Mouse (Mus musculus) adrenal gland, postnatal 36 days (tissue): ENCODE results near the gene Tuba3b. TPM values are rescaled to one million over a fixed set of nuclear protein-coding genes. Genes with fewer than 3 reads are reported as not detected.
A peak's percentile ranks its signal among the peaks of the same experiment; 100 is the strongest.

Experiments
- DNase-seq, 2 experiments: peaks; one replicate each; pipeline ENCODE4 v3.0.0; 2021; ENCODE audit warnings: mixed read lengths in 1 of 2
- total RNA-seq, 2 experiments: library from RNA; stranded (reverse); gene quantifications; 2 replicates each; pipeline ENCODE4 v1.2.3; 2021

The Tuba3b gene
- total RNA-seq, 2 experiments from 2014 or later = not detected

GRCm38 (mm10) chr6:145607746-145608145 lies 7.8 kb upstream of the Tuba3b start:
- peak; percentile 40 to 41 for DNase-seq

DNA sequence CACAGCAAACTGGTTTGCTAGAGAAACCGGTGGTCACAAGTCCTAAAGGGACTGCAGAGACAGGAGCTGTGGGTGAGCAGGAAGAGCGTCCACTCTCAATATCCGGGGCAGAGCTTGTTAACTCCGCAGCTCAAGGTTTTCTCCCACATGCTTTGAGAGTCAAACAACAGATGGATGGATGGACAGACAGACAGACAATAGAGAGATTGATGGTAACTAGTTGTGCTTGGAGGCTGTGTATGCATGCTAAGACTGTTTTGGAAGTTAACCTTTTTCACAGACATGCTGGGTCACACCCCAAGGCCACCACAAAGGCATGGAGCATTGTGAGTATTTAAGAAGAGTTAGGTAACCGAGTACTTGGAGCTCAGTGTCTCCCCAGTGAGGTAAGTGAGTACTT lies 6.9 kb upstream of the Tuba3b start:
- no peak for DNase-seq

- no peak for DNase-seq
Observed at GRCm38 (mm10) chr6:145610901-145611300, 4.7 kb upstream of the Tuba3b start.

DNA sequence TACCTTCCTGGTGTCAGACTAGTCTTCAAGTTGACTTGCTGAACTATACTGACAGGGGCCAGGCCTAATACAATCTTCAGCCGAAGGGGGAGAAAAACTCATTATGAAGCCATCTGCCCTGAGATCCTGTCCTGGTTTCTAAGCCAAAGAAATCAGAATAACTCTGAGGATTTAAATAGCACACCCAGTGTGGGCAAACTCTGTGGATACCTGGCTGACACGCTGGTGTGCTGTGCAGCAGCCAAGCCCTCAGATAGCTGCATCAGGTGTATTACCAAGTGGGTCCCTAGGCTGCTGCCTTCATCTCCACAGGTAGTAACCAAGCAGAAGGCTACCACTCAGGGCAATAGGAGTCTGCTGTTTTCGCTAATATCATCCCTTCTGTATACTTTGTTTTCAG lies 2.9 kb upstream of the Tuba3b start:
- DNase-seq = no peak

- no peak for DNase-seq
Observed at GRCm38 (mm10) chr6:145614219-145614618, 1.3 kb upstream of the Tuba3b start, which contains the start of gene Lmntd1. Lmntd1 (minus strand) TSS chr6:145614319.

DNA sequence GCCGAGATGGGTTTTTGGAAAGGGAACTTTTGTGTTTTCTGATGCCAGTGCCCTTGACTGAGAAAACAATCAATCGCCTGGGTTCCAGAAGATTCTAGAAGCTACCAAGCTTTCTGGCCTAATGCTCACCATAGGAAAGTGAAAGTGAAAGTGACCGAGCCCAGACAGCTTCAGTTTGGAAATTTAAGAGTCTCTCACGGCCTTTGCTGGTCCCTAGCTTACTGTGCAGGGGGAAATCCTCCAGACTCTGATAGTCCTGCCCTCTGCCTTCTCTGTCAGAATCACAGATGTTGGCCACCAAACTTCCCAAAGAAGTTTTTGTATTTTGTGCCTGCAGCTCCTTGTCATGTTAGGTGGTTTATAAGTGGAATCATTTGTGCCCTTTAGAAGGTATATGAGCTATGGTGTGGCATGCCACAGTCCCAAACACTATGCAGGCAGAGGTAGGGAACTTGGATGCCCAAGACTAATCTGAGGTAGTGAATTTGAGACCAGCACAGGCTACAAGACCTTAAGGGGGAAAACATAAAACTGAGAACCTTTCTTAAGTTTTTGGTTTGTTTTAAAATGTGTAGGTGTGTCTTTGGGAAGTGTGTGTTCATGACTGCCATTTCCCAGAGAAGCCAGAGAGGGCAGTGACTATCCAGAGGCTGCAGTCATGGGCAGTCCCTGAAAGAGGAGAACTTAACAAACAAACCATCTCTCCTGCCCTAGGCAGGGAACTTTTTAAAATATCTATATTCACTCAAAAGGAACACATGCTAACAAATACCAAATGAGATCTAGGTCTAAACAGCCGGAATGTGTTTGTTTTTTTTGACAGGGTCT lies 1.1 kb downstream of the Tuba3b start:
- no peak for DNase-seq

- DNase-seq = no peak
Observed at GRCm38 (mm10) chr6:145623141-145623540, 7.6 kb downstream of the Tuba3b start.

- no peak for DNase-seq
Observed at GRCm38 (mm10) chr6:145630269-145630668, 14.7 kb downstream of the Tuba3b start.

DNA sequence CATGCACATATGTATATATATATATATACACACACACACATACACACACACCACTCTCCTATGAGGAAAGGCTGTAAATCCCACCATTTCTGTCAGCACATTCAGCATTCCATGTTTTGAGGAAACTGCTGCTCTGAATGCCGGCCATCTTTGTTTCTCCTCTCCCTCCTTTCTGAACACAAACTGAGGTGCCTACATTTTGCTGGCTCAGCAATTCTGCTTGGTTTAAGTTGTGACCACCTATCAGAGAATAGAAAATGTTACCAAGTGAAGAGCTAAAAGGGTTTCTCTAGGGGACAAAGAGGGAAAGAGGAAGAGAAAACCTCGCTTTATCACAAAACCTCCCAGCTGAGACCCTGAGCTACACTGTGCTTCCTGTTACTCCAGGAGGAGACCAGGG lies 18.9 kb downstream of the Tuba3b start:
- no peak for DNase-seq

- DNase-seq = no peak
Observed at GRCm38 (mm10) chr6:145636682-145637081, 21.1 kb downstream of the Tuba3b start.

DNA sequence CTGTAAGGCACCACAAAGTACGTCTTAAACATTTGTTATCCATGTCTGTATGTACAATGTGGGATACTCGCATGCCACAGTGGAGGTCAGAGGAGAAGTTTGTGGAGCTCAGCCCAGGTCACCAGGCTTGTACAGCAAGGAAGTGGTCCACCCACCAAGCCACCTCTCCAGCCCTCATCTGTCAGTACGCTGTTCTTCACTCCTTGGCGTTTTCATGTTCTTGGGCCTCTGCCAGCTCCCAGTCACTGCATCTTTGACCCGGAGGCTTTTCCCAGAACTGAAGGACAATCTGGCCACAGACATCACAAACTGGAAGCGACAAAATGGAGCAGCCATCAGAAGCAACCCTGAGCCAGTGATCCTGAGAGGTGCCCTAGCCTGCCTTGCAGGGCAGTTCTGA lies 22.7 kb downstream of the Tuba3b start:
- DNase-seq = peak; percentile 80 to 82

DNA sequence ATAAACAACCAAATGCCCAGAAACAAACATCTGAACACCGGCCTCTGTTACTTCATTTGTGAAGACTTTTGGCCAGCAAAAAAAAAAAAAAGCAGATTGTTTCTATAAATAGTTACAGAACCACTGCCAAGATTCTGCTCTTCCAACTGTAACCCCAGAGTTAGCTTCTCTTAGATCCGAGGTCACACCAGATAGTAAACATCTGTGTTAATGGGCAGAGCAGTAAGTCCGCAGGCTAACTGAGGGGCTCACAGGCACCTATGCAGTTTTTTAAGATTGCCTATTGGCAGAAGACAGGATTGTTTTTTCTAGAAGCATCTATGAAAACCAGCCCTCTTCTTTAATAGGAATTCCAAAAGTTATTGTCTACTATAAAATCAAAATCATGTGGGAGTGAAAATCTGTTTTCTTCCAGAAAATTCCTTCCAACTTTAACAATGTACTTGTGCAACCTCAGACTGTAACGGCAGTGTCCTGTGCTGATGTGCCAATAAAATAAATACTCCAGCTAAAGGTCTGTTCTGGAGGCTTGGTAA lies 25.5 kb downstream of the Tuba3b start:
- no peak for DNase-seq

DNA sequence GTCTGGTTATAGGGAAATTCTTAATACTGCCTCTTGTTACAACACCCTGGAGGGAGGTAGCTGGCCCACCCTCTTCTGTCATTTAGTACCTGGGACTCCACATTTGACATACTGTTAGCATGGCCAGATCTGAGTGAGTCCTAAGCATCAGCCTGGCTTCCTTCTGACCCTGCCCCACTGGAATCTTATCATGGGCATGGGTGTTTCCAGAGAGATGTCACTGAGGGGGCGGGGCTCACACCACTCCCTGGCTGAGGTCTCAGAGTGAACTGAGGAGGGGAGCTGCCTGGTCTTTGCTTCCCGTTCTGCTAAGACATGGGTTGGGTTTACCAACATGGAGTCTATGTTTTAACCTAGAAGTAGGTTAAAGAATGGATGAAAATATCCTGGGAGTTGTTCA lies 36.4 kb downstream of the Tuba3b start:
- no peak for DNase-seq

DNA sequence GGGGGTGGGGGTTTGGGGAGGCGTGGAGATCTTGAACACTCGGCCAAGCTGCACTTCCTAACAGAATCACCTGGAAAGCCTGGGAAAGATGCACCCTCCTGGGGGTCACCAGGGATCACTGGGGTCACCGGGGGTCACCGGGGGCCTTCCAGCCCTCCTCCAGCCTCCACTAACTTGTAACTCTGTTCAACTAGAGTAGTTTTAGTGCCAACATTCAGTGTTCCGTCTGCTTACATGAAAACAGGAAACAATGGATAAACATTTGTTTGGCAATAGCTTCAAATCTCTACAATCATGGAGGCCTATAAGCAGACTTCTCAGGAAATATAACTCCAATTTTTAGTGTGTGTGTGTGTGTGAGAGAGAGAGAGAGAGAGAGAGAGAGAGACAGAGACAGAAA lies 37.4 kb downstream of the Tuba3b start:
- no peak for DNase-seq

DNA sequence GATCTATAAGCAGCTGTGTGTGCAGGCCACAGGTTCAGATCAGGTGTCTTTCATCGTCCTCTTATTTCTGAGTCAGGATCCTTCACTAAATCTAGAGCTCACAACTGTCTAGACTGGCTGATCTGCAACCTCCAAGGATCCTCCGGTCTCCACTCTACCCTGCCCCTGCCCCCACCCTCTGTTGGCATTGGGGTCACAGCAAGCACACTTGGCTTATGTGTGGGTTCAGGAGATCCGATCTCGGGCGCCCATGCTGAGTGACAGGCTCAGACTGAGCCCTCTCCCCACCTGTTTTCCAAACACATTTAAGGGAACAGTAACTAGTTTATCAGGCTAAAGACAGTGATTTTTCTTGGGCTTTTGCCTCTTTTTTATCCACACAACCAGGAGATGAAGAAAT lies 38.1 kb downstream of the Tuba3b start:
- DNase-seq = no peak

DNA sequence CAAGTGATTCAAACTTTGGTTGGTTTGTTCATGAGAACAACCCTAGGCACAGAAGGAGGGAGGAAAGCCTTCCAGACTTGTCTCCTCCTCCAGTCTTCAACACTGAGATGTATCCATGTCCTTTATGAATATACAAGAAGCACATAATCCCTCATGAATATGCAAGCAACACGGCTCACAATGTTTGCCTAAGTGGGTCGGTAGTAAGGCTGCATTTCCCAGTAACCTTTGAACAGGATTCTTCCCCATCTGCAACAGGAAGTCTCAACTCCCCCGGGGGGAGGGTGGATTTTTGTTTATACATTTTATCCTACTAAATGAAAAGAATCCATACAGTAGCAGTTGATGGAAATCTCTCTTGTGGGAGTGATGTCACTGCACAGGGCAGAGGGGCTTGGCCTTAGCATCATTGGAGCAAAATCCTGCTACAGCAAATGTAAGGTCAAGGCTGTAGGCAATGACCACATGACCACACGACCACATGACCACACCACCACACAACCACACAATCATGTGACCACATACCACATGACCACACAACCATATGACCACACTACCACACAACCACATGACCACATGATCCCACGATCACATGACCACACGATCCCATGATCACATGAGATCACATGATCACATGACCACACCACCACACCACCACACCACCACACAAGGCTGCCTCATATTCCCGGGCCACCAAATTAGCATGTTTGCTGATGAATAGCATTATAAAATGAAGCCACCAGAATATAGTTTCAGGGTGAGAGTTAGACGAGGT lies 38.7 kb downstream of the Tuba3b start:
- DNase-seq = no peak

DNA sequence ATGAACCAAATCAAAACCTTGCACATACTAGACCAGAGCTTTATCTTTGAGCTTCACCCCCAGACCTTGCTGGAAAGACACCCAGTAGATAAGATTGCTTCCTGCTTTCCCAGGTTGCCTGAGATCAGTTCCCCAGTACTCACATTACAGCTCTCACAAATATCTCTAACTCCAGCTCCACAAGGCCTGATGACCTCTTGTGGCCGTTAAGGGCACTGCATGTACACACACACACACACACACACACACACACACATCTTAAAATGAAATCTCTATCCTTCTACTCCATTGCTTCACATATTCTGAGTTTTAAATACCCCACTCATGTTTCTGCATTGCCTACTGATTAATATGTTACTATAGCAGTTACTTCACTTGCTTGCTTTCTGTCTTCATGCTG lies 40.1 kb downstream of the Tuba3b start:
- no peak for DNase-seq

DNA sequence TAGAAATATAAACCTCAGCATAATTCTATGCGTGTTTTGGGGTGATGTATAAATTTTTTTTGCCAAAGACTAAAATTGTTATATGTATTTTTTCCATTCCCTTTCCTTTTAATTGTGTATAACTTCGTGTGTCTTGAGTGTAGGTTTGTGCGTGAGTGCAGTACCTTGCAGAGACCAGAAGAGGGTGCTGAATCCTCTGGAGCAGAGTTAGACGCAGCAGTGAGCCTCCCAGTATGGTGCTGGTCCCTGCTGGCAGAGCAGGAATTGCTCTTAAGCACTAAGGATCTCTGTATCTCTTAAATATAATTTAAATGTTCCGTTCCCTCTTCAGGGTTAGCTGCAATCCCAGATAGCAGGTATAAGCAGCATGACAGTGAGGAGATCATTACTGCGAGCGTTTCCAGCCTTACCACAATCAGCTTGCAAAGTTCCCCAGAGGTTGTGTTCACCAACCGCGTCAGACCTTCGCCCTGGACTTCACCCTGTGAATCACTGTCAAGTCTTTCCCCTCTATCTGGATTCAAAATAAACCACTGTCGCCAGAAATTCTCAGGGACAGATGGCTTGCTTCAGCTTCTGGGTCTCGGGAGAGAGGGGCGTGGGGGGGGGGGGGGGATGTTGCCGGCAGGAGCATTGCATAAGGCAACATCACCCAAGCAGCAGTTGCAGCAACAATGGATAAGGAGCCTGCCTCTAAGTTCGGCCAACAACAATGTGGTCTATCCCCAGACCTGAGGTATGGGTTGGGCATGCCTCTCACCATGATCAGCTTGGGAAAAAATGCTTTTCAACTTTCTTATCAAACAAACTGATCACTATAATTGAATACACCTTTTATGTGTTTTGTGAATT lies 41.4 kb downstream of the Tuba3b start:
- no peak for DNase-seq

- no peak for DNase-seq
Observed at GRCm38 (mm10) chr6:145659116-145659515, 43.6 kb downstream of the Tuba3b start.

DNA sequence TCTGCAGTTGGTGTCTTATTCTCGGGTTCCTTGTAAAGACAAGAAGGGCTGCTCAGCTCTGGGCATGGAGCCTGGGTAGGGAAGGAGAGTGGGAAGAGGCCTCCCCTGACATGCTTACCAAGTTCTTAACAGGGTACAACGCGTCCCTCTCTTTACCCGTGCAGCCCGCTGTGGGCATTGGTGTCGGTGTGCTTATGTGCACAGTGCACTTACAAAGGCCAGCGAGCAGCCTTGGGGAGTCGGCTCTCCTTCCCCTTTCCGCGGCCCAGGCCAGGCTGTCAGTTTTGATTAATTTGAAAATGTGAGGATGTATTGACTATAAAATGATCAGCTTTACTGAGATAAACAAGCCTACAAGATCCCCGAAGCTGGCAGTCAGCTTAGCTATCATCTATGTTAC lies 45.4 kb downstream of the Tuba3b start:
- DNase-seq = peak; percentile 19 to 30

- DNase-seq = no peak
Observed at GRCm38 (mm10) chr6:145664208-145664607, 48.7 kb downstream of the Tuba3b start.

GRCm38 (mm10) chr6:145665751-145666150 lies 50.2 kb downstream of the Tuba3b start:
- no peak for DNase-seq
